Mouse (Mus musculus) heart, embryonic 12.5 days (tissue): ENCODE measurements around the gene Limk1. TPM values are rescaled to one million over a fixed set of nuclear protein-coding genes. Genes with fewer than 3 reads are reported as not detected.

ENCODE experiments used
- ATAC-seq: fragments of 200-750 bp; cut with Nextera tagmentation; 2 replicates; pipeline ENCODE4 v1.8.0; 2017; ENCODE audit warnings: moderate TSS enrichment, moderate library complexity; ENCODE audit not compliant: insufficient number of reproducible peaks, low FRiP score
- H3K27ac ChIP-seq: fragments of 300-500 bp; sonication (generic); 2 replicates; pipeline ENCODE4 v1.5.1; 2016; ENCODE audit warnings: mild to moderate bottlenecking, moderate library complexity; ENCODE audit not compliant: poor library complexity, severe bottlenecking
- H3K27me3 ChIP-seq: fragments of 300-500 bp; sonication (generic); replicated peaks from 2 replicates; pipeline ENCODE4 v1.6.1; 2016; ENCODE audit warnings: mild to moderate bottlenecking, moderate library complexity
- H3K36me3 ChIP-seq: fragments of 300-500 bp; sonication (generic); 2 replicates; pipeline ENCODE4 v1.6.1; 2016; ENCODE audit warnings: mild to moderate bottlenecking, moderate library complexity
- H3K4me1 ChIP-seq: fragments of 300-500 bp; sonication (generic); replicated peaks from 2 replicates; pipeline ENCODE4 v1.6.1; 2016; ENCODE audit warnings: mild to moderate bottlenecking
- H3K4me2 ChIP-seq: fragments of 300-500 bp; sonication (generic); 2 replicates; pipeline ENCODE4 v1.6.1; 2016; ENCODE audit warnings: mild to moderate bottlenecking, moderate library complexity
- H3K4me3 ChIP-seq: fragments of 300-500 bp; sonication (generic); 2 replicates; pipeline ENCODE4 v1.5.1; 2016; ENCODE audit warnings: mild to moderate bottlenecking
- H3K9ac ChIP-seq: fragments of 300-500 bp; sonication (generic); 2 replicates; pipeline ENCODE4 v1.6.1; 2016; ENCODE audit warnings: mild to moderate bottlenecking, moderate library complexity
- H3K9me3 ChIP-seq: fragments of 300-500 bp; sonication (generic); replicated peaks from 2 replicates; pipeline ENCODE4 v1.6.1; 2016; ENCODE audit warnings: mild to moderate bottlenecking, moderate library complexity
- WGBS: fragments of 180-500 bp; shearing (Covaris S2); methylation state at CpG from one replicate; pipeline ENCODE4 v1.1.7; 2016; 5-methylcytosine and 5-hydroxymethylcytosine counted together
- polyA plus RNA-seq: library from polyadenylated mRNA; unstranded; fragments of >200 nt; fragmentation: Nextera tagmentation; extraction: Ambion mirVana; gene quantifications from 2 replicates; pipeline ENCODE4 v1.2.1, GENCODE M21; 2016

Limk1 gene
- 3.4 and 4.4 TPM in 2 replicates for polyA plus RNA-seq

DNA sequence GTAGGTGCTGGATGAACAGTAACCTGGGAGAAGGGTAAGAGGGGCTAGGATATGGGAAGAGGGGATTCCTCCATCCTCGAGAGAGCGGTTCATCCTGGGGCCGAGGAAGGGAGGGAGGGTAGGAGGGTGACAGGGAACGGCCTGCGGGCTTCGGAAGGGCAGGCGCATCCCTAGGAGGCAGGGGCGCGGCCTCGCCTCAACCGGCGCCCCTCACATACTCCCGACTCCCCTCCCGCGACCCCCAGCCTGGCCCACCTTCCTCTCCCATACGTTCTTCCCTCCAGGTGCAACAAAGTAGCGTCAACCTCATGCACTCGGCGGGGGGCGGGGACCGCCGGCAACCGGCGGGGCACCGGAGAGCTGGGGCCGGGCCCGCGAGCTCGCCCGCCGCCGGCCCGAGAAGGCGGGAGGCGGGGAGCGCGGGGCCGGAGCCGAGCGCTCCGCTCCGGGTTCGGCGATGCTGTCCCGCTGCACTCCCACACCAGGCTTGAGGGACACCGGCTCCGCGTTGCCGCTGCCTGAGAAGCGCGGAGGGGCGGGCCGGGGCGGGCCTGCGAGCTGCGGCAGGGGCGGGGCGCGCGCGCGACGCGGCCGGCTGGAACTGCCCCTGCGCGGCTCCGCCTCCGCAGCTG, at the start of gene Limk1:
TSS of gene Limk1 (minus strand) at position 513 of the 632 bp plus-strand sequence.
- Histone ChIP-seq H3K4me3 (peak within 1 kb of the TSS; percentile 74), H3K9me3 (no peaks in the 10 kb centered on the region), H3K4me1 (peaks cover 13% of the 10 kb centered on the region), H3K27me3 (no peaks in the 10 kb centered on the region), H3K27ac (peak within 1 kb of the TSS; percentile 64), H3K4me2 (peak within 1 kb of the TSS; percentile 82), H3K36me3 (peaks cover 26% of the 10 kb centered on the region), H3K9ac (peak within 1 kb of the TSS; percentile 84)
- 1% methylated on average over 62 of the region's 69 CpGs for WGBS
- peak; percentile 9; the same call in 1 of the 2 replicates for ATAC-seq

DNA sequence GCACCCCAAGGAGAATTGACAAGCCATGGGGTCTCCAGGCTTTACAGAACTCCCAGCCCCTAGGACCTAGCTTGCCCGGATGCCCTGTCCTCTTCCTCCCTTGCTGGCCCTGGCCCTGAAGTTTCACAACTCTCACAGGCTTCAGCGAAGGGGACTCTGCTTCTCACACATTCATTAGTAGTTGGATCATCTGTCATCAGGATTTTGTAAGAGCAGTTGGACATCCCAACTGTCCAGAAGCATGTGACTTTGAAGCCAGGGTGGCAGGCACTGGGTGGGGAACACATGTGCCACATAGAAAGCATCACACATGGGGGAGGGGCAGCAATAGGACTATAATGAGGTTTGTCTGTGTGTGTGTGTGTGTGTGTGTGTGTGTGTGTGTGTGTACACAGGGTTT, 46.5 kb upstream of the Limk1 start:
- no peak overlapping the region for H3K27ac ChIP-seq
- H3K9ac ChIP-seq = no peak overlapping the region
- peaks cover 4% of the 10 kb centered on the region; the same call in 1 of the 2 replicates for H3K27me3 ChIP-seq
- no peak overlapping the region for H3K4me3 ChIP-seq
- H3K4me1 ChIP-seq = peaks cover 7% of the 10 kb centered on the region
- no peaks in the 10 kb centered on the region for H3K9me3 ChIP-seq
- peaks cover 7% of the 10 kb centered on the region for H3K36me3 ChIP-seq
- WGBS = 62% methylated on average over 2 of the region's 2 CpGs
- 0 out of 2 replicates have a peak, but pooled peaks have one; percentile 40 for ATAC-seq
- H3K4me2 ChIP-seq = no peak overlapping the region

DNA sequence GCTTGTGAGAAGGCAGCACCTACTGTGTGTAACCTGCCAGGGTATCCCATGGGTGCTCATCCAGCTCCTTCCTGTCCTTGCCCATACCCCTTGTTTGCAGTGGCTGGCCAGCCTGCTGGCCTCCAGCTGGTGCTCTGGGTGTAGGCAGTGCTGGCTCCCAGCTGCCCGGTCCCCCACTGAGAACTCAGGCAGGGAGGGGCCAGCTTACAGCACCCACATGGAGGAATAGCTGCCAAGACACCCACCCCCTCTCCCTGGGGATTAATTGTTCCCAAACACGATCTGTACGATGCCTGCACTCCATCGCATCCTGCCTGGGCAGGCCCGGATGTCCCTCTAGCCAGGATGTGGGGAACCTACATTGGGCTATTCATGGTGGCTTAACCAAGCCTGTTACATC, 45.7 kb upstream of the Limk1 start:
- no peak for ATAC-seq
- 68% methylated on average over 5 of the region's 5 CpGs for WGBS
- Histone ChIP-seq H3K9ac (no peak overlapping the region), H3K4me1 (peaks cover 7% of the 10 kb centered on the region), H3K27ac (no peak overlapping the region), H3K4me2 (no peak overlapping the region), H3K27me3 (peaks cover 4% of the 10 kb centered on the region; the same call in 1 of the 2 replicates), H3K36me3 (peaks cover 7% of the 10 kb centered on the region), H3K9me3 (no peaks in the 10 kb centered on the region), H3K4me3 (no peak overlapping the region)

DNA sequence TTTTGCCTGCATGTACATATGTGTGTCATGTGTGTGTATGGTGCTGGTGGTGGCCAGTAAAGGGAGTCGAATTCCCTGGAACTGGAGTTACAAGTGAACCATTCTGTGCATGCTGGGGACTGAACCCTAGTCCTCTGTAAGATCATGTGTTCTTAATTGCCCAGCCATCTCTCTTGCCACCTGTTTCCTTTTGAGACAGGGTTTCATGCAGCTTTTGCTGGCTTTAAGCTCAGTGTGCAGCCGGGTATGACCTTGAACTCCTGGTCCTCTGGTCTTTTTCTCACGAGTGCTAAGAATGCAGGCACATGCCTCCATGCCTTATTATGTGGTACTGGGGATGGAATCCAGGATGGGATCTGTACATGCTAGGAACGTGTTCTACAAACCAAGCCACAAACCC, 44.8 kb upstream of the Limk1 start:
- no peak for ATAC-seq
- Histone ChIP-seq H3K4me3 (no peak overlapping the region), H3K27me3 (peaks cover 4% of the 10 kb centered on the region; the same call in 1 of the 2 replicates), H3K27ac (no peak overlapping the region), H3K9ac (no peak overlapping the region), H3K4me2 (no peak overlapping the region), H3K36me3 (peaks cover 7% of the 10 kb centered on the region), H3K9me3 (no peaks in the 10 kb centered on the region), H3K4me1 (peaks cover 7% of the 10 kb centered on the region)
- 55% methylated on average over 4 of the region's 4 CpGs for WGBS

DNA sequence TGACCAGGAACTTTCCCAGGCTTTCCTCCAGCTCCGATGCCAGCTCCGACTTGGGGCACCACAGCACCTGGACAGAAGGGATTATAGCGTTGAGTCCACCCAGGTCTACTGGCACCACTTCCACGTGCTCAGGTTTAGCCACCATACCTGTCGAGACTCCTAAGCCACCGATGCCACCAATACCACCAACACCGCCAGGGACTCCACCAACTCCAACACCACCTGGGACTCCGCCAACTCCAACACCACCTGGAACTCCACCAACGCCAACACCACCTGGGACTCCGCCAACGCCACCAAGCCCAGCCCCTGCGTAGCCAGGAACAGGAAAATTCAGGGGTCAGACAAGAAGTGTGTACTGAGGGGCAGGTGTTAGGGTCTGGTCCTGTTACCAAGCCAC, 40.7 kb upstream of the Limk1 start:
- Histone ChIP-seq H3K9ac (no peak overlapping the region), H3K9me3 (no peaks in the 10 kb centered on the region), H3K4me1 (no peaks in the 10 kb centered on the region), H3K27me3 (no peaks in the 10 kb centered on the region), H3K4me2 (no peak overlapping the region), H3K27ac (no peak overlapping the region), H3K4me3 (no peak overlapping the region), H3K36me3 (peaks cover 6% of the 10 kb centered on the region)
- WGBS = 86% methylated on average over 12 of the region's 12 CpGs
- no peak for ATAC-seq

DNA sequence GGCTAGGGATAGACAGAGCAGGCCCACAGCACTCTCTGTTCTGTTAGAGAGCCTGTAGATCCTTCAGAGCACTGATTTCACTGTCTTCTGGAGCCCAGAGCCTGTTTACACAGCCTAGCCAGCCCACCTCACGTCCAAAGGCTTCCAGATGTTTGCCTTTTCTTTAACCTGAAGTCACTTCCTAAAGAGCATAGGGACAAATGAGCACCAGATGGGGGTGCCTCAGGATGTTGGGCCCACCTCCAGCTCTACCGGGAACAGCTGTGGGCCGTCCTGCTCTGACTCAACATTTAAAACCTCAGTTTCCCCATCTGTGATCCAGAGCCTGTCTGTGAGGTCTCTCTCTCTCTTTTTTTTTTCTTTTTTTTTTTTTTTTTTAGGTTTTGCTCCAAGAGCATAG, 40.1 kb upstream of the Limk1 start:
- Histone ChIP-seq H3K27ac (no peak overlapping the region), H3K27me3 (no peaks in the 10 kb centered on the region), H3K9ac (no peak overlapping the region), H3K4me1 (no peaks in the 10 kb centered on the region), H3K36me3 (peaks cover 6% of the 10 kb centered on the region), H3K9me3 (no peaks in the 10 kb centered on the region), H3K4me2 (no peak overlapping the region), H3K4me3 (no peak overlapping the region)
- WGBS = 67% methylated on average over 3 of the region's 3 CpGs
- no peak for ATAC-seq

DNA sequence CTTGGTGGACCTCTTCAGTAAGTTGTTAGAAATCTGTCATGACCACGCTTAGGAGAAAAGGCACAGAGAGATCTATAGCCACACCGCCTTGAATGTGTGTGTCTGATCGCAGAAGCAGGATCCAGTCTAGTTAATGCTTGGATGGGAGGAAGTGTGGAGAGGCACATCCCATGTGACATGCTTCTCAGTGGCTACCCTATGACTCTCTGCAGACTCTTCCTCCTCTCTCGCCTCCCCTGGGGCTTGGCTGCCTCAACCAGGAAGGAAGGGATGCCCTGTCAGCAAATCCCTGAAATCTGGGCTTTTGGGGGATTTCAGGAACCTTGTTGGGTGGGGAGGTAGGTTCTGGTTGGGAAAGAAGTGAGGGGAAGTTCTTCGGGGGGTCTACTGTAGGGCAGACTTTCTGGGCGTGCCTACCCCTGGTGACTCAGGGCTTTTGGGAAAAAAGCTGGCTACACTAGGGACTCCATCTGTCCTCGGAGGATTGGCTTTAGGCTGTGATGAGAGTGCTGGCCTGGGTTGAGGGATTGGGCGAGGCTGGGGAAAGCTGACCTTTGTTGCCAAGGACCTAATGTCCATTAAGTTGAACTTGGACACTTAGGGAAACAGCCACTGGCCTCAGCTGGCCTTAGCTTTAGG, 38.7 kb upstream of the Limk1 start:
- H3K27ac ChIP-seq = no peak overlapping the region
- H3K9ac ChIP-seq = no peak overlapping the region
- peaks cover 6% of the 10 kb centered on the region for H3K36me3 ChIP-seq
- no peaks in the 10 kb centered on the region for H3K4me1 ChIP-seq
- no peak for ATAC-seq
- 71% methylated on average over 8 of the region's 8 CpGs for WGBS
- H3K9me3 ChIP-seq = no peaks in the 10 kb centered on the region
- H3K4me3 ChIP-seq = no peak overlapping the region
- H3K27me3 ChIP-seq = 0 out of 2 replicates have a peak, but pooled peaks cover 4% of the 10 kb centered on the region
- no peak overlapping the region for H3K4me2 ChIP-seq

DNA sequence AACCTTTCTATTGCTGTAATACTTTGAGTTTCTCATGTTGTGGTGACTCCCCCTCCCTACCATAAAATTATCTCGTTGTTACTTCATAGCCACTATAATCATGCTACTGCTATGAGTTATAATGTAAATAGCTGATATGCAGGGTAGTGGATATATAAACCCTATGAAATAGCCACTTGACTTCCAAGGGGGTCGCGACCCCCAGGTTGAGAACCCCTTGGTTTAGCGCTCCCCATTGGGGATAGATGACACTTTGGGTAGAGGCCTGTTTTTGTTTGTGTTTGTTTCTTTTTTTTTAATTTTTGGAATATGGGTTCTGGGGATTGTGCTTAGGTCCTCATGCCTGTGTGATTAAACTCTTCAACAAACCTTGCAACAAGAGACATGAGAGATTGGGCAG, 36.9 kb upstream of the Limk1 start:
- Histone ChIP-seq H3K9ac (no peak overlapping the region), H3K27ac (no peak overlapping the region), H3K36me3 (peaks cover 6% of the 10 kb centered on the region), H3K4me3 (no peak overlapping the region), H3K9me3 (no peaks in the 10 kb centered on the region), H3K4me2 (no peak overlapping the region), H3K4me1 (peaks cover under 1% of the 10 kb centered on the region), H3K27me3 (peaks cover 10% of the 10 kb centered on the region; the same call in 1 of the 2 replicates)
- ATAC-seq = no peak
- WGBS = 66% methylated on average over 4 of the region's 4 CpGs

DNA sequence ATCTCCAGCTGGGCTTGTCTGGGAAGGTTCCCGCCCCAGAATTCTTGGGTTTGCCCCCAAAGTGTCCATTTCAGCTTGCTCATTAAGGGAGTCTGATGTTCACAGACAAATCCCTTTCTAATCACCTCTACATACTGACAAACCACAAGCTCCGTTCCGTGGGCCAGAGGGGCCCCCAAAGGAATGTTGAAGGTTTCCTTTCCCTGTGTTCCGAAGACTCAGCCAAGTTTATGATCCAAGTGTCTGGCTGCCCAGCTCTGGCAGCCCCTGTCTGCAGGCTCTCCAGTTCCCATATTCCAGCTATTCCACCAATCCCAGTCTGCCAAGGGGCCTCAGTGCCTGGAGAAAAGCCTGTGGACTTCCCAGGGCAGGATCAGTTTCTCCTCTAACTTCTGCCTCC, 31.7 kb upstream of the Limk1 start:
- 37% methylated on average over 4 of the region's 4 CpGs for WGBS
- ATAC-seq = no peak
- H3K27ac ChIP-seq = no peak overlapping the region

DNA sequence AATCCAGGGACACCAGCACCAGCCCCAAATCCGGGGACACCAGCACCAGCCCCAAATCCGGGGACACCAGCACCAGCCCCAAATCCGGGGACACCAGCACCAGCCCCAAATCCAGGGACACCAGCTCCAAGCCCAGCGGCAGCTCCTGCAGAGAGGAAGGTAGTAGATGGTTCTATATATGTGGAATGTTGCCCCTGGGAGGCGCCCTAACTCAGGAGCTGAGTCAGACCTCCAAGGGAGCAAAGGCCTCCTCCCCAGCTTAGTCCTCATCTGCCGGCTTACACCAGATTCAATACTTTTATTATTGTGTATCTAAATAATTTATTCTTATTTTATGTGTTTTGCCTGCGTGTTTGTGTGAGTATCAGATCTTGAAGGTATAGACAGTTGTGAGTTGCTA, 22.7 kb upstream of the Limk1 start:
- peaks cover 5% of the 10 kb centered on the region; the same call in 1 of the 2 replicates for H3K4me1 ChIP-seq
- ATAC-seq = no peak
- H3K4me2 ChIP-seq = no peak overlapping the region
- H3K9me3 ChIP-seq = no peaks in the 10 kb centered on the region
- WGBS = 57% methylated on average over 7 of the region's 7 CpGs
- H3K9ac ChIP-seq = no peak overlapping the region
- peaks cover 30% of the 10 kb centered on the region for H3K27me3 ChIP-seq
- H3K4me3 ChIP-seq = no peak overlapping the region
- peaks cover 9% of the 10 kb centered on the region; the same call in 1 of the 2 replicates for H3K36me3 ChIP-seq
- H3K27ac ChIP-seq = no peak overlapping the region

More for the DNA sequence above, 31.7 kb upstream of the Limk1 start:
- H3K36me3 ChIP-seq = 0 out of 2 replicates have a peak, but pooled peaks cover 6% of the 10 kb centered on the region
- no peak overlapping the region for H3K9ac ChIP-seq
- no peak overlapping the region for H3K4me3 ChIP-seq
- peaks cover 7% of the 10 kb centered on the region for H3K4me1 ChIP-seq
- H3K9me3 ChIP-seq = no peaks in the 10 kb centered on the region
- H3K4me2 ChIP-seq = no peak overlapping the region
- peaks cover 37% of the 10 kb centered on the region for H3K27me3 ChIP-seq

DNA sequence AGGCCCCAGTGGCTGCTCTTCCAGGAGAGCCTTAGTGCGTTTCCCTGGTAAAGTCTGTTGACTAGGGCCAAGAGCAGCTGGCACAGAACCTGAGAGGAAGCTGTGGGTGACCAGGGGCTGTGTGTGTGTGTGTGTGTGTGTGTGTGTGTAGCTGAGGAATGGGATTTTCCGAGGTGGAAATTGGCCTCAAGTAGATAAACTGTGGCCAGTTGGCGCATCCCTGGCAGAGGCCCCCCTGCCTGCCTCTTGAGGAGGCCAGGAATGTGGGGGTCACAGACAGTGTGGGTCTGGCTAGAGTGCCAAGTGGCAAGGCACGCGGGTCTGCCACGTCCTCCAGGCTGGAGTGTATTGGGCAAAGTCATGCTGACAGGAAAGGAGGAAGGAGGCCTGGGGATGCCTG, 20.9 kb upstream of the Limk1 start:
- Histone ChIP-seq H3K4me1 (peaks cover 5% of the 10 kb centered on the region; the same call in 1 of the 2 replicates), H3K27ac (no peak overlapping the region), H3K27me3 (peaks cover 33% of the 10 kb centered on the region), H3K9ac (no peak overlapping the region), H3K4me3 (no peak overlapping the region), H3K9me3 (no peaks in the 10 kb centered on the region), H3K36me3 (peaks cover 12% of the 10 kb centered on the region; the same call in 1 of the 2 replicates), H3K4me2 (no peak overlapping the region)
- 0 out of 2 replicates have a peak, but pooled peaks have one; percentile 37 for ATAC-seq
- WGBS = 41% methylated on average over 6 of the region's 6 CpGs
